Mouse (Mus musculus): ENCODE data around the gene Svop. TPM values are rescaled to one million over a fixed set of nuclear protein-coding genes. Genes with fewer than 3 reads are reported as not detected.

Gene Svop
- polyA plus RNA-seq, 1 experiment from 2014 or later, result 0.05 TPM

DNA sequence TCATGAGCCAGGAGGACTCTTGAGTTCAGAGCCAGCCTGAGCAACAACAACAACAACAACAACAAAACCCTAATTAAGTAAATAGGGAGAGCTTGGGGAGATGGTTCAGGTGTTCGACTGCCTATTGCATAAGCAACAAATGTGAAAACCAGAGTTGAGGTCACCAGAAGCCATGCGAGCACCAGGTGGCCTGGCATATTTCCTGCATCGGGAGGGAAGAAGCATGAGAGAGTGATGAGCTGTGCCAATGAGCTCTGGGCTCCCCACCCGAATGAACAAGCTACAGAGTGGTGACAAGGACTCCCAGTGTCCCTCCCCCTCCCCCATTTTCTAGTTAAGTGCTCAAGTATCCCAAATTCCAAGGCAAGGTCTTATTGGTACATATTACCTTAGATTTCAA lies 10.5 kb upstream of the Svop start:
- H3K27ac ChIP-seq, result no peak overlapping the region
- no peak overlapping the region for H3K9ac ChIP-seq
- 77% methylated on average over 4 of the region's 4 CpGs for WGBS (ENCODE audit: insufficient replicate concordance)
- DNase-seq, result no peak
- peaks cover 21% of the 10 kb centered on the region for H3K4me1 ChIP-seq (replicated peaks)
- no peaks in the 10 kb centered on the region for H3K9me3 ChIP-seq (replicated peaks)
- no peak overlapping the region for H3K4me2 ChIP-seq
- H3K36me3 ChIP-seq, result peaks cover 28% of the 10 kb centered on the region
- ATAC-seq (ENCODE audit: low read depth), result no peak
- H3K27me3 ChIP-seq, result 0 out of 2 replicates have a peak, but pooled peaks cover 9% of the 10 kb centered on the region
- H3K4me3 ChIP-seq (replicated peaks), result no peak overlapping the region

GRCm38 (mm10) chr5:114100390-114101099 lies 9.2 kb upstream of the Svop start:
- Histone ChIP-seq H3K36me3 (peaks cover 14% of the 10 kb centered on the region), H3K9ac (peak overlapping the region; percentile 87), H3K4me1 (replicated peaks) (peaks cover 21% of the 10 kb centered on the region), H3K4me2 (peak overlapping the region; percentile 80), H3K4me3 (replicated peaks) (peak overlapping the region; percentile 71), H3K27me3 (0 out of 2 replicates have a peak, but pooled peaks cover 9% of the 10 kb centered on the region), H3K27ac (peak overlapping the region; percentile 40), H3K9me3 (replicated peaks) (no peaks in the 10 kb centered on the region)
- 2% methylated on average over 64 of the region's 64 CpGs for WGBS (ENCODE audit: insufficient replicate concordance)
- ATAC-seq (ENCODE audit: low read depth), result peak; percentile 59
- no peak for DNase-seq

DNA sequence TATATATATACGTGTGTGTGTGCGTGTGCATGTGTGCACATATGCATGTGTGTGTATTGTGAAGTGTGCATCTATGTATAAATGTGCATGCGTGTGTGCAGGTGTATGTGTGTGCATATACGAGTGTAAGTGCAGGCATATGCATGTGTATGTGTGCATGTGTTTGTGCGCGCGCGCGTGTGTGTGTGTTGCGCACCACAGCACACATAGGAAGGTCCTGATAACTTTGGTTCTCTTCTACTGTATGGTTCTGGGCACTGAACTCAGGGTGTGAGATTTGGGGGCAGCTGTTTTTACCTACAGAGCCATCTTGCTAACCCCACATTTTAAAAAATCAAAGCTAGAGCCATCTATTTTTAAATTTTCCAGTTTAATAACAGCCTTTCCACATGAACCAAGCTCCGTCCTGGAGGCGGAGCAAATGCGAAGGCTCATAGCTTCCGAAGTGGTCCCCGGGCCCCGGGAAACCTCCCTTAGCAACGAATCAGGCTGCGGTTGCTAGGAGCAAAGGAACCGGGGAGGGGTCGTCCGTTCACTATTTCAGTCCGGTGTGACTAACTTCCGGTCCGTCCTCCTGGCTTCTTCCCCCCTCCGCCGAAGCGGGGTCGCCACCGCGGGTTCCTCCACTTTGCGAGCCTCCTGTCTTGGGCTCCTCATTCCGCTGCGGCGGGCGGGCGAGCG lies 8.5 kb upstream of the Svop start:
- WGBS (ENCODE audit: insufficient replicate concordance), result 10% methylated on average over 35 of the region's 37 CpGs
- H3K27ac ChIP-seq, result peak overlapping the region; percentile 40

DNA sequence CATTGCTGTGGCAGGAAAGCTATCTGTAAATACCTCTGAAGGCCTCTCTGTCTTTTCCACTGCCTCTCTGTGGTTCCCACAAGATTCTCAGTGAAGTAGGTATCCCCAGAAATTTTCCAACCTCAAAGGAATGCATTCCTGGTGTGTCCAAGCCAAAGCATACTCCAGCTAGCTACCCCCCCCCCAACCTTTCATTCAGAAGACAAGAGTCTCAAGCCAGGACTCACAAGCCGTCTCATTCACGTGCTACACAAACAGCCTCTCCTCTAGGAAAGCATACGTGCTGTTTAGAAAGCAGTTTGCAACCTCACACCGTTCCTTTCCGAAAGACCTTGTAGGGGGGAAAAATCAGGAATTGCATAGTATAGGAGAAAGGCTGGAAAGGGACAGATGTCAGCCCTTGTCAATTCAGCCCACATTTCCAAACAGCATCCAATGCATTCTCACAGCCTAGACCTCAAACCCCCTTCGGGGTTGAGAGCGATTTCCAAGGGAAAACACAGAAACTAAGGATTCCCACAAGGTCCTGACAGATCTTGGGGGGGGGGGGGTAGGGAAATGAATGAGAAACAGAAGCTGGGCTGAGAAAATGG lies 853 bp downstream of the Svop start:
- no peaks in the 10 kb centered on the region for H3K9me3 ChIP-seq (replicated peaks)
- peaks cover 4% of the 10 kb centered on the region; the same call in 1 of the 2 replicates for H3K4me1 ChIP-seq (replicated peaks)
- 24% methylated on average over 7 of the region's 7 CpGs for WGBS (ENCODE audit: insufficient replicate concordance)
- no peak overlapping the region for H3K27ac ChIP-seq
- no peak overlapping the region for H3K4me3 ChIP-seq (replicated peaks)
- H3K36me3 ChIP-seq, result no peaks in the 10 kb centered on the region
- ATAC-seq (ENCODE audit: low read depth) (no peak), DNase-seq (no peak)
- H3K4me2 ChIP-seq, result no peak overlapping the region
- H3K9ac ChIP-seq, result no peak overlapping the region
- H3K27me3 ChIP-seq, result peaks cover 44% of the 10 kb centered on the region

More for the DNA sequence above, 8.5 kb upstream of the Svop start:
- Histone ChIP-seq H3K4me2 (peak overlapping the region; percentile 80), H3K4me3 (replicated peaks) (peak overlapping the region; percentile 71), H3K4me1 (replicated peaks) (peaks cover 21% of the 10 kb centered on the region), H3K9ac (peak overlapping the region; percentile 87), H3K9me3 (replicated peaks) (no peaks in the 10 kb centered on the region), H3K27me3 (0 out of 2 replicates have a peak, but pooled peaks cover 9% of the 10 kb centered on the region), H3K36me3 (peaks cover 12% of the 10 kb centered on the region; the same call in 1 of the 2 replicates)
- DNase-seq (peak; percentile 61), ATAC-seq (ENCODE audit: low read depth) (peak; percentile 80)

DNA sequence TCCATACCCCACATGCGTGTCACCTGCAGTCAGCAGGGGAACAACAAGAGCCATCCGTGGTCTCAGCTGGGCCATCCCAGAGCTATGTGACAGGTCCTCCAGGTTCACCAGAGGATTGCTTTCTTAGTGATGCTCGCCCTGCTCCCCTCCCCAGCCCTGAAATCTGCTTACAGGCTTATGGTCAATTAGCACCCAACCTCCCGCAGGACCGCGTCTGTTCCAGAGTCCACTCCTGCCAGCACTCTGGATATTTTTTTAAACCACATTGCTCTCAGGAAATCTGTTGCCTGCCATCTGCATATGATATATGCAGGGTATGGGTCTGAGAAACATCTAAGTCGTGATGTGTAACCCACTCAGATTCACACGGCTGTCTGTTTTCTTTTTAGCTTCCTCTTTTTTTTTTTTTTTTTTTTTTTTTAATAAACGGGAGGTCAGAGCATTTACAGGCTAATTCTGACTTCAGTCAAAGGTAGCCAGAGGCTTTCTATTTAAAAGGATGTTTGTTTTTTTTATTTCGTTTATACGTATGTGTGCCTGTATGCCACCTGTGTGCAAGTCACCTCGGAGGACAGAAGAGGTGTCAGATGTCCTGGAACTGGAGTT lies 3.4 kb downstream of the Svop start:
- ATAC-seq (ENCODE audit: low read depth) (no peak), DNase-seq (no peak)
- no peaks in the 10 kb centered on the region for H3K36me3 ChIP-seq
- H3K27ac ChIP-seq, result no peak overlapping the region
- no peak overlapping the region for H3K9ac ChIP-seq
- H3K4me2 ChIP-seq, result no peak overlapping the region
- WGBS (ENCODE audit: insufficient replicate concordance), result 49% methylated on average over 12 of the region's 12 CpGs
- peaks cover 4% of the 10 kb centered on the region; the same call in 1 of the 2 replicates for H3K4me1 ChIP-seq (replicated peaks)
- peaks cover 28% of the 10 kb centered on the region for H3K27me3 ChIP-seq
- H3K4me3 ChIP-seq (replicated peaks), result no peak overlapping the region
- no peaks in the 10 kb centered on the region for H3K9me3 ChIP-seq (replicated peaks)

DNA sequence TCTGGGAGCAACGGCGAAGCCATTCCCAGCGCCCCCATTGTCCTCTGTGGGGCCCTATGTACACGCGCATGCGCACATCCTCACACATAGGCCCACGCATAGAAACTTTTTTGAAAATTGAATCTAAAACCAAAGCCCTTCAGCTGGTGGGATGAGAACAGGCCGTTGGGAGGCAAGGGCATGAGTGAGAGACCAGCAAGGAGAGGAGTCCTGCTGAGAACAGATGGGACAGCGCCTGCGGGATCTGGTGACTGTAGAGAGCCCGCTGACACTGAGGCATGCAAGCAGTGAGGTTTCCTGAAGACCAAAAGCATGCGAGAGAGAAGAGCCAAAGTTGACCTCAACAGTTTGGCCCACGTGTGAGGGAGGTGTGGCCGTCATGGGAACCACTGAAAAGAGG lies 5.9 kb downstream of the Svop start:
- DNase-seq, result no peak
- no peak overlapping the region for H3K9ac ChIP-seq
- no peak overlapping the region for H3K27ac ChIP-seq
- H3K4me2 ChIP-seq, result no peak overlapping the region
- no peaks in the 10 kb centered on the region for H3K4me1 ChIP-seq (replicated peaks)
- H3K4me3 ChIP-seq (replicated peaks), result no peak overlapping the region
- H3K9me3 ChIP-seq (replicated peaks), result no peaks in the 10 kb centered on the region
- ATAC-seq (ENCODE audit: low read depth), result no peak
- no peaks in the 10 kb centered on the region for H3K36me3 ChIP-seq
- H3K27me3 ChIP-seq, result peaks cover 8% of the 10 kb centered on the region; the same call in 1 of the 2 replicates
- 62% methylated on average over 14 of the region's 14 CpGs for WGBS (ENCODE audit: insufficient replicate concordance)

GRCm38 (mm10) chr5:114077009-114077408 lies 14.4 kb downstream of the Svop start:
- Histone ChIP-seq H3K27me3 (no peaks in the 10 kb centered on the region), H3K9me3 (replicated peaks) (no peaks in the 10 kb centered on the region), H3K36me3 (no peaks in the 10 kb centered on the region), H3K4me3 (replicated peaks) (no peak overlapping the region), H3K27ac (no peak overlapping the region), H3K4me2 (no peak overlapping the region), H3K4me1 (replicated peaks) (no peaks in the 10 kb centered on the region), H3K9ac (no peak overlapping the region)
- DNase-seq (no peak), ATAC-seq (ENCODE audit: low read depth) (no peak)
- 64% methylated on average over 8 of the region's 8 CpGs for WGBS (ENCODE audit: insufficient replicate concordance)

- H3K4me1 ChIP-seq (replicated peaks), result no peaks in the 10 kb centered on the region
- H3K9ac ChIP-seq, result no peak overlapping the region
- H3K36me3 ChIP-seq, result no peaks in the 10 kb centered on the region
- H3K4me3 ChIP-seq (replicated peaks), result no peak overlapping the region
- DNase-seq (no peak), ATAC-seq (ENCODE audit: low read depth) (no peak)
- H3K27me3 ChIP-seq, result no peaks in the 10 kb centered on the region
- H3K4me2 ChIP-seq, result no peak overlapping the region
- WGBS (ENCODE audit: insufficient replicate concordance), result 53% methylated on average over 2 of the region's 2 CpGs
- H3K27ac ChIP-seq, result no peak overlapping the region
- no peaks in the 10 kb centered on the region for H3K9me3 ChIP-seq (replicated peaks)
Measured at GRCm38 (mm10) chr5:114072262-114072661, 19.1 kb downstream of the Svop start.

DNA sequence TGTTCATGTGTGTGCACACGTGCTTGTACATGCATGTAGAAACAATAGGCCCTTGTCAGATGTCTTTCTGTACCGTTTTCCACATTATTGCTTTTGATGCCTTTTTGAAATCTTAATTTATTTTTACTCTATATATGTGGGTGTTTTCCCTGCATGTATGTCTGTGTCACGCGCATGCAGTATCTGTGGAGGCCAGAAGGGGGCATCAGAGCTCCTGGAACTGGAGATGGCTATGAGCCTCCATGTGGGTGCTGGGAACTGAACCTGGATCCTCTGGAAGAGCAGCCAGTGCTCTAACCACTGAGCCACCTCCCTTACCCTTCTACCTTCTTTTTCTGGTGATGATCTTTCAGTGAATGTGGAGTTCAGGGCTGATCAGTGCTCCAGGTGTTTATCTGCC lies 20.5 kb downstream of the Svop start:
- H3K9me3 ChIP-seq (replicated peaks), result no peaks in the 10 kb centered on the region
- ATAC-seq (ENCODE audit: low read depth), result no peak
- no peaks in the 10 kb centered on the region for H3K4me1 ChIP-seq (replicated peaks)
- H3K27me3 ChIP-seq, result no peaks in the 10 kb centered on the region
- H3K36me3 ChIP-seq, result no peaks in the 10 kb centered on the region
- no peak overlapping the region for H3K4me2 ChIP-seq
- H3K9ac ChIP-seq, result no peak overlapping the region
- no peak for DNase-seq
- H3K4me3 ChIP-seq (replicated peaks), result no peak overlapping the region
- WGBS (ENCODE audit: insufficient replicate concordance), result 81% methylated on average over 4 of the region's 4 CpGs
- no peak overlapping the region for H3K27ac ChIP-seq

GRCm38 (mm10) chr5:114067982-114068381 lies 23.4 kb downstream of the Svop start:
- Histone ChIP-seq H3K9me3 (replicated peaks) (no peaks in the 10 kb centered on the region), H3K27ac (no peak overlapping the region), H3K27me3 (no peaks in the 10 kb centered on the region), H3K4me2 (no peak overlapping the region), H3K4me1 (replicated peaks) (no peaks in the 10 kb centered on the region), H3K36me3 (no peaks in the 10 kb centered on the region), H3K4me3 (replicated peaks) (no peak overlapping the region), H3K9ac (no peak overlapping the region)
- WGBS (ENCODE audit: insufficient replicate concordance), result 61% methylated on average over 9 of the region's 9 CpGs
- ATAC-seq (ENCODE audit: low read depth) (no peak), DNase-seq (no peak)

DNA sequence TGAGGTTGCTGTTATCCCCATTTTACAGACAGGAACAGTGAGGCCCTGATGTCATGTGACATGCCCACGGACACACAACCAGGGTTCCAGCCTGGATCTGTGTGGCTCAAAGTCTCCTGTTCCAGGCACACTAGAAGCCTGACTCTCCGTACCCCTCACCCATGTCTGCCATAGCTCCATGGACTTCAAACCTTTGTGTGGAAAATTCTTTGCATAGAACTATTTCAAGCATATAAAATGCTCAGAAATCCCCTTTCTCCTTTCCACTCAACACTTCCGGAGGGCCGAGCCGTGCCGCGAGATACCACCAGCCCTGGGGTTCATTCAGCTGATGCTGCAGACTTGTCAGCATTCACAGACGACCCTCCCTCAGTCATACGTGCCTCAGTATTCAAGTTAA lies 23.8 kb downstream of the Svop start:
- DNase-seq (no peak), ATAC-seq (ENCODE audit: low read depth) (no peak)
- Histone ChIP-seq H3K4me1 (replicated peaks) (no peaks in the 10 kb centered on the region), H3K27me3 (no peaks in the 10 kb centered on the region), H3K27ac (no peak overlapping the region), H3K9me3 (replicated peaks) (no peaks in the 10 kb centered on the region), H3K4me3 (replicated peaks) (no peak overlapping the region), H3K9ac (no peak overlapping the region), H3K36me3 (no peaks in the 10 kb centered on the region), H3K4me2 (no peak overlapping the region)
- WGBS (ENCODE audit: insufficient replicate concordance), result 67% methylated on average over 9 of the region's 9 CpGs

All from liver, embryonic 13.5 days (tissue).